Mouse (Mus musculus) megakaryocyte, adult 5-6 weeks (primary cell): ENCODE results near the gene Clspn. TPM values are rescaled to one million over a fixed set of nuclear protein-coding genes. Genes with fewer than 3 reads are reported as not detected.

Experiments used
- ATAC-seq: 2 replicates; pipeline ENCODE4 v1.8.0; 2016; ENCODE audit warnings: mild to moderate bottlenecking, inconsistent platforms; ENCODE audit not compliant: poor library complexity, severe bottlenecking
- total RNA-seq, 2 experiments: library from RNA; stranded (forward) in 1 of 2; stranded (reverse) in 1 of 2; fragments of 153-499, 151-499 nt in 1 of 2; fragments of 221-1000, 200-1000 nt in 1 of 2; gene quantifications; 2 replicates each; pipeline versions ENCODE4 v1.2.3 to v1.2.4; 2015 to 2017

Clspn gene
- total RNA-seq, 2 experiments from 2014 or later = 33.8 to 84.1 TPM

- peak; percentile 49 for ATAC-seq
Observed at GRCm38 (mm10) chr4:126554462-126554861, 2.3 kb upstream of the Clspn start.

- ATAC-seq = no peak
Observed at GRCm38 (mm10) chr4:126563798-126564197, 7.1 kb downstream of the Clspn start.

- no peak for ATAC-seq
Observed at GRCm38 (mm10) chr4:126567243-126567642, 10.5 kb downstream of the Clspn start.

GRCm38 (mm10) chr4:126569783-126570182, 13.0 kb downstream of the Clspn start:
- no peak for ATAC-seq

GRCm38 (mm10) chr4:126576281-126576680, 19.5 kb downstream of the Clspn start:
- ATAC-seq = no peak

GRCm38 (mm10) chr4:126577920-126578319, 21.2 kb downstream of the Clspn start:
- no peak for ATAC-seq

GRCm38 (mm10) chr4:126579077-126579476, 22.3 kb downstream of the Clspn start:
- no peak for ATAC-seq

- ATAC-seq = no peak
Observed at GRCm38 (mm10) chr4:126585739-126586138, 29.0 kb downstream of the Clspn start.

- ATAC-seq = no peak
Observed at GRCm38 (mm10) chr4:126592039-126592438, 35.3 kb downstream of the Clspn start.

GRCm38 (mm10) chr4:126599971-126600754, 43.4 kb downstream of the Clspn start:
- ATAC-seq = peak; percentile 82

GRCm38 (mm10) chr4:126601597-126602444, 45.1 kb downstream of the Clspn start:
- no peak for ATAC-seq

- ATAC-seq = no peak
Observed at GRCm38 (mm10) chr4:126602445-126602762, 45.7 kb downstream of the Clspn start.

GRCm38 (mm10) chr4:126604141-126604540, 47.4 kb downstream of the Clspn start:
- no peak for ATAC-seq

GRCm38 (mm10) chr4:126605751-126606150, 49.0 kb downstream of the Clspn start:
- ATAC-seq = no peak

GRCm38 (mm10) chr4:126609606-126610181, 53.0 kb downstream of the Clspn start, which contains the start of gene 5730409E04Rik:
Gene 5730409E04Rik, plus strand, starts transcription at chr4:126609818.
- peak; percentile 94 for ATAC-seq

GRCm38 (mm10) chr4:126611991-126612390, 55.3 kb downstream of the Clspn start:
- ATAC-seq = no peak

GRCm38 (mm10) chr4:126616312-126616711, 59.6 kb downstream of the Clspn start:
- ATAC-seq = peak; percentile 51; the same call in 1 of the 2 replicates

GRCm38 (mm10) chr4:126619691-126620330, 63.1 kb downstream of the Clspn start:
- no peak for ATAC-seq

- no peak for ATAC-seq
Observed at GRCm38 (mm10) chr4:126620349-126620874, 63.7 kb downstream of the Clspn start.

GRCm38 (mm10) chr4:126627021-126627681, 70.4 kb downstream of the Clspn start:
- ATAC-seq = no peak
